Mouse (Mus musculus) gonadal fat pad, adult 2 months (tissue): Measurements from ENCODE around the gene Sirpb1c. TPM values are rescaled to one million over a fixed set of nuclear protein-coding genes. Genes with fewer than 3 reads are reported as not detected.
"Not testable (repeated sequence)": the region's sequence is repeated elsewhere in the genome, so short reads cannot be mapped to it uniquely, and the experiment has no call there.

ENCODE experiments used
- DNase-seq: peaks from one replicate; pipeline ENCODE4 v3.0.0-alpha.2; 2012; ENCODE audit warnings: low read depth
- polyA plus RNA-seq: library from polyadenylated mRNA; depleted of rRNA; stranded (reverse); fragments of >200 nt; gene quantifications from 2 replicates; pipeline ENCODE4 v1.2.3, GENCODE M21; 2012; rRNA removed

Gene Sirpb1c
- polyA plus RNA-seq, result 0.53 and 0.66 TPM in 2 replicates

- DNase-seq, result not testable (repeated sequence)
Observed at GRCm38 (mm10) chr3:15848280-15848679, at the start of gene Sirpb1c. TSS of gene Sirpb1c (minus strand) at chr3:15848528.

GRCm38 (mm10) chr3:15886380-15886779, 38.1 kb upstream of the Sirpb1c start:
- no peak for DNase-seq

GRCm38 (mm10) chr3:15855773-15856172, 7.4 kb upstream of the Sirpb1c start:
- DNase-seq, result not testable (repeated sequence)

DNA sequence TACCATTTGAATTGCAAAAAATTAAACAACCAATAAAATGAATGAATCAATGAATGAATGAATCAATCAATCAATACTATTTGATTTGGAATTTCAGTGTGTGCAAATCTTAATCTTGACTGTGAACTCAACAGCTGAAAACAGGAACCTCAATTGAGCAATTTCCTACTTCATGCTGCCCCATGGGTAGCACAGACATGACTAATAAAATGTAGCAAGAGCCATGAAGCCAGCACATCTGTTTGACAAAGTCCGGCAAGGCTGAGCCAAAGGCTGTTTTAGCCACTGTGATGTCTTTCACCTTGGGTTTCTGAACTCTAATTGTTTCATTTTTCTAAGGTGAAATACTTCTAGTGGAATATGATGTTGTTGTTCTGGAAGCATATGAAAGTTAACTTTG, 1.6 kb upstream of the Sirpb1c start:
- no peak for DNase-seq

DNA sequence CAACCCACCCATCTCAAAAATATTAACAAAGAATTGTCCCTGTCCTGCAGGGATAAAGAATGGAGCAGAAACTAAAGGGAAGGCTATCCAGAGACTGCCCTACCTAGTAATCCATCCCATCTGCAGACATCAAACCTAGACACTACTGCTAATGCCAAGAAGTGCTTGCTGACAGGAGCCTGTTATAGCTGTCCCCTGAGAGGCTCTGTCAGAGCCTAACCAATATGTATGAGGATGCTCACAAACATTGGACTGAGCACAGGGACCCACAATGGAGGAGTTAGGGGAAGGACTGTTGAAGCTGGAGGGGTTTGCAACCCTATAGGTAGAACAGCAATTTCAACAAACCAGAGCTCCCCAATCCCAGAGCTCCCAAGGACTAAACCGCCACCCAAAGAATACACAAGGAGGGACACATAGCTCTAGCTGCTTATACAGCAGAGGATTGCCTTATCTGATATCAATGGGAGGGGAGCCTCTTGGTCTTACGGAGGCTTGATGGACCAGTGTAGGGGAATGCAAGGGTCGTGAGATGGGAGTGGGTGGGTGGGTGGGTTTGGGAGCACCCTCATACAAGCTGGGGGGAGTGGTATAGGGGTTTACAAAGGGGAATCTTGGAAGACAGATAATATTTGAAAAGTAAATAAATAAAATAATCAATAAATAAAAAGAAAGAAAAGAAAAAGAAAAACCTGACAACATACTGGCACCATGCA, 838 bp downstream of the Sirpb1c start:
- DNase-seq, result no peak

DNA sequence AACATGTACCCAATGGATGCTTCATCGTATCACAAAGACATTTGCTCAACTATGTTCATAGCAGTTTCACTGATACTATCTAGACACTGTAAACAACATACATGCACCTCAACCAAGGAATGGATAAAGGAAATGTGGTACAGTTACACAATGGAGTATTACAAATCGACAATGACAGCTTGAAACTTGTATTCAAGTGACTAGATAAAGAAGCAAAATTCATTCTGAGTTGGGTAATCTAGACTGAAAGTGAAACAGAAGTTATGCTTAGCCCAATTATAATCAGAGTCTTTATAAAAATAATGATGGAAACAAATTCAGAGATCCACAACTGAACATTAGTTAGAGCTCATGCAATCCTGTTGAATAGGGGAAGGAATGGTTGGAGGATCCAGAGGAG, 74.7 kb downstream of the Sirpb1c start:
- DNase-seq, result not testable (repeated sequence)

Other genes with a start within 250 kb of the Sirpb1c start
- 0.24 TPM in 1 of 2 replicates, not detected in the other for gene Gm5150, start 157.9 kb upstream of the Sirpb1c start, polyA plus RNA-seq